Mouse (Mus musculus) lung, embryonic 16.5 days (tissue): Measurements from ENCODE around the gene Ank2. TPM values are rescaled to one million over a fixed set of nuclear protein-coding genes. Genes with fewer than 3 reads are reported as not detected.

Source experiments
- ATAC-seq: fragments of 200-750 bp; cut with Nextera tagmentation; 2 replicates; pipeline ENCODE4 v1.8.0; 2017; ENCODE audit warnings: low read depth, mild to moderate bottlenecking, moderate library complexity
- H3K27ac ChIP-seq: fragments of 300-500 bp; sonication (generic); 2 replicates; pipeline ENCODE4 v1.5.1; 2014; ENCODE audit warnings: mild to moderate bottlenecking, control low read depth, low read length
- H3K27me3 ChIP-seq: fragments of 300-500 bp; sonication (generic); 2 replicates; pipeline ENCODE4 v1.6.1; 2014; ENCODE audit warnings: low read depth, low read length, mixed read lengths; ENCODE audit not compliant: control insufficient read depth, insufficient read depth
- H3K36me3 ChIP-seq: fragments of 300-500 bp; sonication (generic); 2 replicates; pipeline ENCODE4 v1.6.1; 2014; ENCODE audit warnings: low read length; ENCODE audit not compliant: control insufficient read depth, insufficient read depth
- H3K4me1 ChIP-seq: fragments of 300-500 bp; sonication (generic); replicated peaks from 2 replicates; pipeline ENCODE4 v1.6.1; 2014; ENCODE audit warnings: low read length, mixed read lengths; ENCODE audit not compliant: control insufficient read depth, insufficient read depth
- H3K4me2 ChIP-seq: fragments of 300-500 bp; sonication (generic); 2 replicates; pipeline ENCODE4 v1.6.1; 2014; ENCODE audit warnings: low read depth, low read length, control low read depth
- H3K4me3 ChIP-seq: fragments of 300-500 bp; sonication (generic); 2 replicates; pipeline ENCODE4 v1.5.1; 2014; ENCODE audit warnings: mild to moderate bottlenecking, low read length, control low read depth
- H3K9ac ChIP-seq: fragments of 300-500 bp; sonication (generic); 2 replicates; pipeline ENCODE4 v1.6.1; 2014; ENCODE audit warnings: low read length, control low read depth
- H3K9me3 ChIP-seq: fragments of 300-500 bp; sonication (generic); 2 replicates; pipeline ENCODE4 v1.6.1; 2016; ENCODE audit warnings: low read length; ENCODE audit not compliant: control insufficient read depth
- WGBS: fragments of 180-500 bp; shearing (Covaris S2); extraction: QIAGEN DNeasy Blood & Tissue Kit; methylation state at CpG from one replicate; pipeline ENCODE4 v1.1.7; 2014; 5-methylcytosine and 5-hydroxymethylcytosine counted together
- polyA plus RNA-seq: library from polyadenylated mRNA; unstranded; fragments of >200 nt; fragmentation: Nextera tagmentation; extraction: Ambion mirVana; gene quantifications from 2 replicates; pipeline ENCODE4 v1.2.1, GENCODE M21; 2015

Gene Ank2
- polyA plus RNA-seq, 1 experiment from 2014 or later = 10.3 TPM

- 80% methylated on average over 4 of the region's 4 CpGs for WGBS
Observed at GRCm38 (mm10) chr3:127303041-127303440, 196.1 kb downstream of the Ank2 start.

GRCm38 (mm10) chr3:127300790-127301189 is 198.4 kb downstream of the Ank2 start:
- Histone ChIP-seq H3K9ac (no peak overlapping the region), H3K9me3 (no peaks in the 10 kb centered on the region), H3K27ac (no peak overlapping the region), H3K36me3 (no peaks in the 10 kb centered on the region), H3K4me3 (no peak overlapping the region), H3K4me2 (no peak overlapping the region), H3K4me1 (no peaks in the 10 kb centered on the region), H3K27me3 (no peaks in the 10 kb centered on the region)
- ATAC-seq = no peak

More at GRCm38 (mm10) chr3:127303041-127303440, 196.1 kb downstream of the Ank2 start:
- no peak for ATAC-seq
- no peaks in the 10 kb centered on the region for H3K4me1 ChIP-seq
- no peaks in the 10 kb centered on the region for H3K36me3 ChIP-seq
- no peak overlapping the region for H3K4me2 ChIP-seq
- H3K9me3 ChIP-seq = no peaks in the 10 kb centered on the region
- no peak overlapping the region for H3K4me3 ChIP-seq
- no peak overlapping the region for H3K9ac ChIP-seq
- H3K27me3 ChIP-seq = no peaks in the 10 kb centered on the region
- no peak overlapping the region for H3K27ac ChIP-seq

- no peak overlapping the region for H3K4me2 ChIP-seq
- H3K4me3 ChIP-seq = no peak overlapping the region
- no peak overlapping the region for H3K9ac ChIP-seq
- no peaks in the 10 kb centered on the region for H3K9me3 ChIP-seq
- H3K27me3 ChIP-seq = no peaks in the 10 kb centered on the region
- H3K27ac ChIP-seq = no peak overlapping the region
- ATAC-seq = no peak
- H3K4me1 ChIP-seq = no peaks in the 10 kb centered on the region
- 73% methylated on average over 6 of the region's 6 CpGs for WGBS
- H3K36me3 ChIP-seq = no peaks in the 10 kb centered on the region
Observed at GRCm38 (mm10) chr3:127295921-127296320, 203.2 kb downstream of the Ank2 start.

- Histone ChIP-seq H3K9ac (no peak overlapping the region), H3K4me3 (no peak overlapping the region), H3K36me3 (no peaks in the 10 kb centered on the region), H3K9me3 (no peaks in the 10 kb centered on the region), H3K27me3 (no peaks in the 10 kb centered on the region), H3K4me1 (no peaks in the 10 kb centered on the region), H3K4me2 (no peak overlapping the region), H3K27ac (no peak overlapping the region)
- ATAC-seq = no peak
- WGBS = 58% methylated on average over 9 of the region's 9 CpGs
Observed at GRCm38 (mm10) chr3:127294610-127295349, 204.4 kb downstream of the Ank2 start.

GRCm38 (mm10) chr3:127294079-127294478 is 205.1 kb downstream of the Ank2 start:
- no peak overlapping the region for H3K4me3 ChIP-seq
- no peak overlapping the region for H3K4me2 ChIP-seq
- WGBS = 88% methylated on average over 14 of the region's 14 CpGs
- ATAC-seq = no peak
- H3K27ac ChIP-seq = no peak overlapping the region
- H3K4me1 ChIP-seq = no peaks in the 10 kb centered on the region
- H3K9ac ChIP-seq = no peak overlapping the region
- H3K9me3 ChIP-seq = no peaks in the 10 kb centered on the region
- no peaks in the 10 kb centered on the region for H3K36me3 ChIP-seq
- H3K27me3 ChIP-seq = no peaks in the 10 kb centered on the region

- Histone ChIP-seq H3K27ac (no peak overlapping the region), H3K9ac (no peak overlapping the region), H3K4me3 (no peak overlapping the region), H3K27me3 (no peaks in the 10 kb centered on the region), H3K4me2 (no peak overlapping the region), H3K4me1 (no peaks in the 10 kb centered on the region), H3K36me3 (no peaks in the 10 kb centered on the region), H3K9me3 (no peaks in the 10 kb centered on the region)
- ATAC-seq = no peak
- 69% methylated on average over 9 of the region's 9 CpGs for WGBS
Observed at GRCm38 (mm10) chr3:127293479-127293874, 205.7 kb downstream of the Ank2 start.

- H3K4me2 ChIP-seq = no peak overlapping the region
- no peak for ATAC-seq
- no peak overlapping the region for H3K9ac ChIP-seq
- H3K9me3 ChIP-seq = no peaks in the 10 kb centered on the region
- no peak overlapping the region for H3K4me3 ChIP-seq
- no peaks in the 10 kb centered on the region for H3K4me1 ChIP-seq
- H3K36me3 ChIP-seq = no peaks in the 10 kb centered on the region
- no peaks in the 10 kb centered on the region for H3K27me3 ChIP-seq
- H3K27ac ChIP-seq = no peak overlapping the region
- WGBS = 75% methylated on average over 10 of the region's 10 CpGs
Observed at GRCm38 (mm10) chr3:127292864-127293478, 206.2 kb downstream of the Ank2 start.

GRCm38 (mm10) chr3:127282277-127282676 is 216.9 kb downstream of the Ank2 start:
- H3K4me1 ChIP-seq = no peaks in the 10 kb centered on the region
- no peak for ATAC-seq
- H3K9me3 ChIP-seq = no peaks in the 10 kb centered on the region
- H3K27ac ChIP-seq = no peak overlapping the region
- H3K9ac ChIP-seq = no peak overlapping the region
- 85% methylated on average over 5 of the region's 5 CpGs for WGBS
- no peaks in the 10 kb centered on the region for H3K36me3 ChIP-seq
- H3K4me2 ChIP-seq = no peak overlapping the region
- no peak overlapping the region for H3K4me3 ChIP-seq
- H3K27me3 ChIP-seq = no peaks in the 10 kb centered on the region

- ATAC-seq = no peak
- H3K4me1 ChIP-seq = no peaks in the 10 kb centered on the region
- no peak overlapping the region for H3K4me3 ChIP-seq
- H3K9ac ChIP-seq = no peak overlapping the region
- no peak overlapping the region for H3K27ac ChIP-seq
- H3K36me3 ChIP-seq = no peaks in the 10 kb centered on the region
- no peaks in the 10 kb centered on the region for H3K27me3 ChIP-seq
- no peaks in the 10 kb centered on the region for H3K9me3 ChIP-seq
- WGBS = 89% methylated on average over 3 of the region's 3 CpGs
- no peak overlapping the region for H3K4me2 ChIP-seq
Observed at GRCm38 (mm10) chr3:127281390-127281789, 217.8 kb downstream of the Ank2 start.
